Mouse (Mus musculus) stomach, embryonic 16.5 days (tissue): ENCODE data around the gene Myl4. TPM values are rescaled to one million over a fixed set of nuclear protein-coding genes. Genes with fewer than 3 reads are reported as not detected.
"Not testable (repeated sequence)": the region's sequence is repeated elsewhere in the genome, so short reads cannot be mapped to it uniquely, and the experiment has no call there.

Experiments used
- ATAC-seq: fragments of 200-750 bp; cut with Nextera tagmentation; 2 replicates; pipeline ENCODE4 v1.8.0; 2017; ENCODE audit warnings: moderate number of reproducible peaks, moderate TSS enrichment; ENCODE audit not compliant: insufficient read depth, low FRiP score
- H3K27ac ChIP-seq: fragments of 300-500 bp; sonication (generic); 2 replicates; pipeline ENCODE4 v1.5.1; 2014; ENCODE audit warnings: low read length
- H3K27me3 ChIP-seq: fragments of 300-500 bp; sonication (generic); 2 replicates; pipeline ENCODE4 v1.6.1; 2014; ENCODE audit warnings: low read length, control low read depth, mixed read lengths; ENCODE audit not compliant: control insufficient read depth, insufficient read depth
- H3K36me3 ChIP-seq: fragments of 300-500 bp; sonication (generic); 2 replicates; pipeline ENCODE4 v1.6.1; 2014; ENCODE audit warnings: low read length; ENCODE audit not compliant: control insufficient read depth, insufficient read depth
- H3K4me1 ChIP-seq: fragments of 300-500 bp; sonication (generic); 2 replicates; pipeline ENCODE4 v1.6.1; 2014; ENCODE audit warnings: low read length, control low read depth, mixed read lengths; ENCODE audit not compliant: control insufficient read depth, insufficient read depth
- H3K4me2 ChIP-seq: fragments of 300-500 bp; sonication (generic); 2 replicates; pipeline ENCODE4 v1.6.1; 2014; ENCODE audit warnings: low read depth, low read length, mixed read lengths
- H3K4me3 ChIP-seq: fragments of 300-500 bp; sonication (generic); replicated peaks from 2 replicates; pipeline ENCODE4 v1.5.1; 2014; ENCODE audit warnings: mild to moderate bottlenecking, low read length
- H3K9ac ChIP-seq: fragments of 300-500 bp; sonication (generic); 2 replicates; pipeline ENCODE4 v1.6.1; 2014; ENCODE audit warnings: low read length
- H3K9me3 ChIP-seq: fragments of 300-500 bp; sonication (generic); replicated peaks from 2 replicates; pipeline ENCODE4 v1.6.1; 2016; ENCODE audit warnings: low read length, control low read depth; ENCODE audit not compliant: control insufficient read depth
- WGBS: fragments of 180-500 bp; shearing (Covaris S2); extraction: QIAGEN DNeasy Blood & Tissue Kit; methylation state at CpG from one replicate; pipeline ENCODE4 v1.1.7; 2014; 5-methylcytosine and 5-hydroxymethylcytosine counted together
- polyA plus RNA-seq: library from polyadenylated mRNA; unstranded; fragments of >200 nt; fragmentation: Nextera tagmentation; extraction: Ambion mirVana; gene quantifications from 2 replicates; pipeline ENCODE4 v1.2.1, GENCODE M21; 2015

Myl4 gene
- polyA plus RNA-seq: 10.4 and 59.3 TPM in 2 replicates

- H3K9ac ChIP-seq: peak within 1 kb of the TSS; percentile 100
- ATAC-seq: peak; percentile 96
- H3K36me3 ChIP-seq: no peaks in the 10 kb centered on the region
- H3K4me1 ChIP-seq: 0 out of 2 replicates have a peak, but pooled peaks cover 9% of the 10 kb centered on the region
- H3K9me3 ChIP-seq: no peaks in the 10 kb centered on the region
- H3K27me3 ChIP-seq: no peaks in the 10 kb centered on the region
- H3K4me2 ChIP-seq: peak within 1 kb of the TSS; percentile 73
- peak within 1 kb of the TSS; percentile 99 for H3K4me3 ChIP-seq
- whole genome bisulfite sequencing: under 1% methylated on average over 35 of the region's 35 CpGs
- H3K27ac ChIP-seq: peak within 1 kb of the TSS; percentile 95
Observed at GRCm38 (mm10) chr11:104550406-104550974, at the start of gene Myl4, which contains the start of gene Cdc27. TSS of gene Myl4 (plus strand) at chr11:104550663. TSS of gene Cdc27 (minus strand) at chr11:104550620.

DNA sequence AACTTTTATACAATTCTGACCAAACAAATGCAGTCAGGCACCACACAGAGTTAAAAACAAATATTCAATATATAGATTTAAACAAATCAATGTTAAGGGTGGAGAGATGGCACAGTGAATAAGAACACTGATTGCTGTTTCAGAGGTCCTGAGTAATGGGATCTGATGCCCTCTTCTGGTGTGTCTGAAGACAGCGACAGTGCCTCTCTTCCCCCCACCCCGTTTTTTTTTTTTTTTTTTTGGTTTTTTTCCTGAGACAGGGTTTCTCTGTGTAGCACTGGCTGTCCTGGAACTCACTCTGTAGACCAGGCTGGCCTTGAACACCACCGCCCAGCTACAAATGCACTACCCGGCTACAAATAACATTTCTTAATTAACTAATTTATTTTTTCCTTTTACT, 42.0 kb upstream of the Myl4 start:
- peaks cover 20% of the 10 kb centered on the region; the same call in 1 of the 2 replicates for H3K36me3 ChIP-seq

DNA sequence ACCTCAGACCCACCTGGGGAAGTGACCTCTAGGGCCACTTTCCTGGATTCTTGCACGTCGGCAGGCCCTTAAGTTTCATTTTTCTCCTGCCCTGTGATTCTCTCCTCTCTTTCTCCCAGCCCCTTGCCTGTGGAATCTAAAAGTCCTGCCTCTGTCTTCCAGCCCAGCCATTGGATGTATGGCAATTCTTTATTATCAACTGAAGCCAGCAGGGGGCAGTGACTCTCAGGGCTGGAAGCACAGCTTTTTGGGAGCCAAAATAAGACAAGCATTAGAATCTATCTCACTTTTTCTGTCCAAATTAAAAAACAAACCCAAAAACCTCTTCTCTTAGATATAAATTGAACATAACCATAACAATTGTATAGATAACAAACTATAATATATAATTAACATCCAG, 39.9 kb upstream of the Myl4 start:
- WGBS: 90% methylated on average over 2 of the region's 2 CpGs
- H3K27ac ChIP-seq: no peak overlapping the region

More for the DNA sequence above, 42.0 kb upstream of the Myl4 start:
- no peak overlapping the region for H3K9ac ChIP-seq
- ATAC-seq: no peak
- no peak overlapping the region for H3K4me3 ChIP-seq
- 90% methylated on average over 4 of the region's 4 CpGs for WGBS
- no peaks in the 10 kb centered on the region for H3K9me3 ChIP-seq
- H3K4me2 ChIP-seq: no peak overlapping the region
- no peaks in the 10 kb centered on the region for H3K4me1 ChIP-seq
- H3K27ac ChIP-seq: no peak overlapping the region
- H3K27me3 ChIP-seq: no peaks in the 10 kb centered on the region

GRCm38 (mm10) chr11:104512436-104512835, 38.0 kb upstream of the Myl4 start:
- Histone ChIP-seq H3K9ac (no peak overlapping the region), H3K4me3 (no peak overlapping the region), H3K4me2 (no peak overlapping the region), H3K9me3 (no peaks in the 10 kb centered on the region), H3K36me3 (peaks cover 22% of the 10 kb centered on the region; the same call in 1 of the 2 replicates), H3K4me1 (no peaks in the 10 kb centered on the region), H3K27ac (no peak overlapping the region), H3K27me3 (no peaks in the 10 kb centered on the region)
- WGBS: 82% methylated on average over 4 of the region's 4 CpGs
- no peak for ATAC-seq

More for the DNA sequence above, 39.9 kb upstream of the Myl4 start:
- H3K36me3 ChIP-seq: peaks cover 15% of the 10 kb centered on the region
- no peak overlapping the region for H3K4me3 ChIP-seq
- H3K4me1 ChIP-seq: no peaks in the 10 kb centered on the region
- H3K27me3 ChIP-seq: no peaks in the 10 kb centered on the region
- no peak overlapping the region for H3K4me2 ChIP-seq
- no peak for ATAC-seq
- H3K9me3 ChIP-seq: no peaks in the 10 kb centered on the region
- no peak overlapping the region for H3K9ac ChIP-seq

DNA sequence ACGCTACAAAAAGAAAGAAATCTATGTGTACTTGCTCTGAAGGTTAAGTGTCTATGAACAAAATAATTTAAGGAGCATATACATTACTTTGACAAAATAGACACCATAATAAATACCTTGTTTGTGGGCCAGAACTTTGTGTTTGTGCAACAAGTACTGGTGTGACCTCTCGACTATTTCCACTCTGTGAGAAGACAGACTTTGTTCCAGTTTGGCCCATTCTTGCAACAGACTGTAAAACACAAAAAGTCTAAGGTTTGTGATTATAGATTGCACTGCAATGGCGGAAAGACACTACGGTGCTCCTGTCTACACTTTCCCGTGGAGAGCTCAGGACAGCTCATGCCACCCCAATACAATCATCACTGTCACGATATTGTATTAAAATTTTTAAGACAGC, 24.5 kb upstream of the Myl4 start:
- H3K4me1 ChIP-seq: no peaks in the 10 kb centered on the region
- H3K9ac ChIP-seq: no peak overlapping the region
- no peak overlapping the region for H3K27ac ChIP-seq
- H3K27me3 ChIP-seq: no peaks in the 10 kb centered on the region
- ATAC-seq: no peak
- H3K4me2 ChIP-seq: no peak overlapping the region
- H3K4me3 ChIP-seq: no peak overlapping the region
- 95% methylated on average over 6 of the region's 6 CpGs for WGBS
- H3K36me3 ChIP-seq: peaks cover 10% of the 10 kb centered on the region; the same call in 1 of the 2 replicates
- no peaks in the 10 kb centered on the region for H3K9me3 ChIP-seq

DNA sequence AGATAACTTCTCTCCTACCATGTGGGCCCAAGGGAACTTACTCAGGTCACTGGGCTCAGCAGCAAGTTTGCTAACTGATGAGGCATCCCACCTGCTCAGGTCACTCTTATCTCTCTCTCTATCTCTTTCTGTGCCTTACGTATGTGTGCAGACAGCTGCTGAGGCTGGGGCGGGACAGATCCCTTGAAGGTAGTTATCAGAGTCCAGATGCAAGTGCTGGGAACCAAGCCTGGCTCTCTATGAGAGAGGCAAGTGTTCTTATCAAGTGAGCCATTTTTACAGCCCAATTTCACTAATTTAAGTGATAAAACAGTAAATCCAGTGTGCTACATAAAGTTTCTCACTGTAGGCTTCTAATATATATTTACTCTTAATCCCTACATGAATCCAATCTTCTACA, 13.6 kb upstream of the Myl4 start:
- no peak overlapping the region for H3K4me3 ChIP-seq
- 64% methylated on average over 2 of the region's 2 CpGs for WGBS
- H3K4me1 ChIP-seq: no peaks in the 10 kb centered on the region
- H3K9ac ChIP-seq: no peak overlapping the region
- no peak for ATAC-seq
- no peaks in the 10 kb centered on the region for H3K9me3 ChIP-seq
- no peak overlapping the region for H3K4me2 ChIP-seq
- no peak overlapping the region for H3K27ac ChIP-seq
- no peaks in the 10 kb centered on the region for H3K27me3 ChIP-seq
- H3K36me3 ChIP-seq: peaks cover 13% of the 10 kb centered on the region

DNA sequence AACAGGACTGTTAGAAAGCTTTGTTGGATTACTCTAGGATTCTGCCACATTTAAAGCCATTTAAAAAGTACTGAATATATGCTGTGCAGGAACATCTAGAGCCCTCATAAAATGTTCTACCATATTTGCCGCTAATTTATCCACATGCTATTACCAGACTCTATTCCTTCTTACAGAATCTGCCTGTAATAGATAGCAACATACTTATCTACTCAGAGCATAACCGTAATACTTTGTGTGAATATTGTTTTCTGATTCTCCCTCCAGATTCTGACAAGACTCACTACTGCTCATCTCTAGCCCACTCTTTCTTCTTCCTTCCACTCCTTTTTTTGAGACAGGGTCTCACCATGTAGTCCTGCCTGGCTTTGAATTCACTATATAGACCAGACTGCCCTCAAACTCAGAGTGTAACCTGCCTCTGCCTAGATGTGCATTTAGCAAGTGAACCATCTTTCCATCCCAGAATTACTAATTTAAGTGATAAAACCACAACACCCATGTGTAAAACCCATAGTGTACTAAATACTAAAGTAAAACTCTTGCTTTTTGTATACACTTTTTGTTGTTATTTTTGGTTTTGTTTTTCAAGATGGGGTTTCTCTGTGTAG, 12.4 kb upstream of the Myl4 start:
- H3K4me2 ChIP-seq: no peak overlapping the region
- no peaks in the 10 kb centered on the region for H3K27me3 ChIP-seq
- no peak overlapping the region for H3K27ac ChIP-seq
- H3K36me3 ChIP-seq: peaks cover 9% of the 10 kb centered on the region
- no peak for ATAC-seq
- H3K4me3 ChIP-seq: no peak overlapping the region
- WGBS: 92% methylated on average over 2 of the region's 2 CpGs
- no peaks in the 10 kb centered on the region for H3K4me1 ChIP-seq
- H3K9me3 ChIP-seq: no peaks in the 10 kb centered on the region
- H3K9ac ChIP-seq: no peak overlapping the region

DNA sequence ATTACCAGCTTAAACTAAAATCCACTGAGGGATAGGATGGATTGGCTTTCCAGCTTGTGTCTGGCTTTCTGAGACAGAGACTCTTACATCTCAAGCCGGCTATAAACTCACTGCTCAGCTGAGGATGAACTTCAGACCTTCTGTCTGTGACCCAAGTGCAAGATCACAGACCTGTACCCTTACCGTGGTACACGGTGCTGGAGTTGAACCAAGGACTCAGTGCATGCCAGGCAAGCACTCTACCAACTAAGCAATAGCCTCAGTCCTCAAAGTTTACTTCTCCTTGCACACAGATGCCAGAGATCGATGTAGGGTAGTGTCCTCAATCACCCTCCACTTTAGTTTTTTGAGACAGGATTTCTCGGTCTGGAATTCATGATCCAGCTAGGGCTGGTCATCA, 10.7 kb upstream of the Myl4 start:
- WGBS: 95% methylated on average over 5 of the region's 5 CpGs
- Histone ChIP-seq H3K27ac (no peak overlapping the region), H3K9me3 (no peaks in the 10 kb centered on the region), H3K4me2 (no peak overlapping the region), H3K9ac (no peak overlapping the region), H3K27me3 (no peaks in the 10 kb centered on the region), H3K4me3 (no peak overlapping the region), H3K4me1 (no peaks in the 10 kb centered on the region), H3K36me3 (peaks cover 3% of the 10 kb centered on the region)
- no peak for ATAC-seq

DNA sequence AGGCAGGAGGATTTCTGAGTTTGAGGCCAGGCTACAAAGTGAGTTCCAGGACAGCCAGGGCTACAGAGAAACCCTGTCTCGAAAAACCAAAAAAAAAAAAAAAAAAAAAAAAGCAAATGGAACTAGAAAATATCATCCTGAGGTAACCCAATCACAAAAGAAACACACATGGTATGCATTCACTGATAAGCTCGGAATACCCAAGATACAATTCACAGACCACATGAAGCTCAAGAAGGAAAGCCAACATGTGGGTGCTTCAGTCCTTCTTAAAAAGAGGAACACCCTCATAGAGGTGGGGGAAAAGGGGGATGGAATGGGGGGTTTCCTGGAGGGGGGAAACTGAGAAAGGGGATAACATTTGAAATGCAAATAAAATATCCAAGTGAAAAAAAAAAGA, 7.1 kb upstream of the Myl4 start:
- H3K9ac ChIP-seq: not testable (repeated sequence)

More for the DNA sequence above, 7.1 kb upstream of the Myl4 start:
- H3K27ac ChIP-seq, H3K36me3 ChIP-seq, H3K4me2 ChIP-seq, H3K4me3 ChIP-seq, H3K4me1 ChIP-seq, ATAC-seq, H3K27me3 ChIP-seq, H3K9me3 ChIP-seq: not testable (repeated sequence)
- 89% methylated on average over 2 of the region's 2 CpGs for WGBS
